Mouse (Mus musculus) v-Abl transformed pro-B cells (cell line): ENCODE measurements around the gene Rheb.
"Not testable (repeated sequence)": the region's sequence is repeated elsewhere in the genome, so short reads cannot be mapped to it uniquely, and the experiment has no call there.

ENCODE experiments used
- in situ Hi-C, 2 experiments: fragments of 400-800 bp; cut with MboI; formaldehyde crosslinking; loops; one replicate each; pipeline ENCODE4 v1.15.1; 2025; ENCODE audit not compliant: unreplicated experiment in 2 of 2

Rheb gene

GRCm38 (mm10) chr5:24800416-24800815 is 42.0 kb downstream of the Rheb start:
- in situ Hi-C loops = no loop called here

GRCm38 (mm10) chr5:24798639-24799038 is 43.8 kb downstream of the Rheb start:
- in situ Hi-C loops = no loop called here

DNA sequence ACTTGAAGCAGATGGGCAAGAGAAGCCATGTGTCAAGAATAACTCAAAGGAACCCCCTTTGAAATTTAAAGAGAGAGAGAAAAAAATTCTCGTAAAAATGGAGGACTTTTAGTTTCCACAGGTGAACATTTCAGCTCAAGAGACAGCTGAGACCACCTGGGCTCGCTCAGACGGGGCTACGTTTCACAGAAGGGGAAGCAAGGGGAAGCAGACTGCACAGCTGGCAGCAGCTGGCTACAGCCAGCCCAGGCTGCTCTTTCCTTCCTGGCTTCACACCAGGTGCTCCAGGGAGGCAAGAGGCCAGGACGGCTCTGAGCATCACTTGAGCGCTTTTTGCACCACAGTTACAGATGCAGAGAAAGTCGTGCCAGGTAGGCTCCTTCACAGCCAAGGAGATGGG is 44.6 kb downstream of the Rheb start:
- in situ Hi-C loops = no loop called here

- in situ Hi-C loops = no loop called here
Measured at GRCm38 (mm10) chr5:24792961-24793360, 49.5 kb downstream of the Rheb start.

DNA sequence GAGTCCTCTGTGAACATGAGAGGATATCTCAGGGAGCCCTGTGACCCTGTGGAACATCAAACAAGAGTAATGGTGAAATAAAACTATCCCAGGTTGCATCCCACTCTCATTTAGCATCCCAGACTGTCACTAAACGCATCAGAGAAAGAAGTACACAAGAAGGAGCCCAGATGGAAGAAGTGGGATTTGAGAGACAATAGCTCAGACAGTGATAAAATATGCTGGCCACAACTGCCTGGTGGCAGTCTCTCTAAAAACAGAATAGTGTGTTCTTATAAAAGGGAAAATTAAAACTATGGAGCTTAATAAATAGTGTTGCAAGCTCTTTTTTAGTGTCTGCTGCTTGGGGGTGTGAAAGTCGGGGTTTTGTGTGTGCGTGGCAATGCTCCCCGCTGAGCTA is 59.5 kb downstream of the Rheb start:
- in situ Hi-C loops = loop anchor here (5.0 to 10.0 kb wide), 2 partner anchors 111 to 222 kb away; no protein-coding TSS in a partner anchor

- in situ Hi-C loops = loop anchor here (5.0 to 10.0 kb wide), 2 partner anchors 109 to 224 kb away; no protein-coding TSS in a partner anchor
Measured at GRCm38 (mm10) chr5:24781048-24781447, 61.4 kb downstream of the Rheb start.

- in situ Hi-C loops = loop anchor here (5.0 to 10.0 kb wide), 2 partner anchors 108 to 225 kb away; no protein-coding TSS in a partner anchor
Measured at GRCm38 (mm10) chr5:24779881-24780512, 62.4 kb downstream of the Rheb start.

- in situ Hi-C loops = no loop called here
Measured at GRCm38 (mm10) chr5:24779321-24779720, 63.1 kb downstream of the Rheb start.

GRCm38 (mm10) chr5:24778843-24779140 is 63.6 kb downstream of the Rheb start:
- in situ Hi-C loops = no loop called here

DNA sequence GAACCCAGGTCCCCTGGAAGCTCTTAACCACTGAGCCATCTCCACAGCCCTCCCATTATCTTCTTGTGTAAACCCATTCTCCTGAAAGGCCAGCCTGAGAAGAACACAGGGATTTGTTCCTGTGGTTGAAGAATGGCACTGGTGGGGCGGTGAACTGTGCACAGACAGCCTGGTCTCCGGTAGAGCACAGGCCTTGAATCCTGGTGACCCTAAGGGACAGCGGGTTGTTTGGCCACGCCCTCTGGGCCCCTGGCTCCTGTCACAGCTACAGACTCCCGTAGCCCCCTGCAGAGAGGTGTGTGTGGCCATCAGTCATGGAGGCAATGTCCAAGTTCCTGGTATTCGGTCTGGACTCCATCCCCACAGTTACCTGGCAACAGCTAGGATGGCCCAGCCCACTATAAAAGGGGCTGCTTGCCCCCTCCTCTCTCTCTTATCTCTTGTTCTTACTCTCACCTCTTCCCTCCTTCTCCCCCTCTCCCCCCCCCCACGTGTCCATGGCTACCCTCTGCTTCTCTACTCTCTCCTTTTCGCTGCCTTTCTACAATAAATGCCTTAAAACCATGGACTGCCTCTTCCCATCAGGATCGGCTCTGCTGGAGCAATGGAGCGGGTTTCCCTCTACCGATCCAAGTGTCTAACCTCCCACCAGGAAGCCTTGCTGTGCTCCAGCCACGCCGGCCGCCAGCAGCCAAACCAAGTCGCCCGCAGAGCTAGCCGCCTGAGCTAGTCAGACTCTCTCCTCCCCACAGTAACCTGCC is 64.2 kb downstream of the Rheb start:
- in situ Hi-C loops = no loop called here

DNA sequence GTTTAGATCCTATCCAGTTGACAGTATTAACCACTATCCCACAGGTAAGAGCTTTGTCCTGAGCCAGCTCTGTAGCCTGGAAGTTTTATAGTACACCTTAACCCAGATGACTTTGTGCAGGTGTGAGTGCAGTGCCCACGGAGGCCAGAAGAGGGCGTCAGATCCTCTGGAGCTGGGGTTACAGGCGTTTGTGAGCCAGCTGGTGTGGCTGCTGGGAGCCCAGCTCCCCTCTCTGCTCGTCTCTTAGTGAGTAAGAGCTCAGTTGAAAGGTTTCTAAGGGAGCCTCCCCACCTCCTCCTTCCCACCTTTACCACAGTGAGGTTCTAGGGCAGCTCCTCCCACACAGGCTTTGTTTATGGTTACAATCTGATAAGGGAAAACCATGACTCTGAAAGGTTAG is 65.7 kb downstream of the Rheb start:
- in situ Hi-C loops = no loop called here

GRCm38 (mm10) chr5:24774549-24774948 is 67.9 kb downstream of the Rheb start:
- in situ Hi-C loops = not testable (repeated sequence)

DNA sequence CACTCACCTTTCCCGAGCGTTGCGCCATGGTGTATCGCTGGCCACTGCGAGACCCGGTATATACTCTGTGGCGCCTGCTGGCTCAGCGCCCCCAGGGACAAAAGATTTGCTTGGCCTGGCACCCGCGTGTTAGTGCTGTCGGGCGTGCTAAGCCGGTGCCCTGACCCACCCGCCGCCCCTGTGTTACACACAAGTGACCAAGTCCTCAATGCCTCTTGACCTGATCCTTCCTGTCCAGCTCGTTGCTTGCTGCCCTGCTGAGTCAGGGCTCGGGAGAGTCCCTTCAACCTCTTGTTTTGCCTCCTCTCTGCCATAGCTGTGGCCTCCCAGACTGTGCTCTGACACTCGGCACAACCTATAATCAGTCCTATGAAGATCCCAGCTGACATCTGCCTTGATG is 84.6 kb downstream of the Rheb start, which contains the start of gene Crygn:
Gene Crygn, minus strand, starts transcription at position 193 of the 400 bp plus-strand sequence.
- in situ Hi-C loops = loop anchor here in 1 of 2 experiments (10.0 kb wide), 1 partner anchor 73 kb away; the partner anchor contains the start of gene Nub1

- in situ Hi-C loops = loop anchor here in 1 of 2 experiments (10.0 kb wide), 1 partner anchor 72 kb away; the partner anchor contains the start of gene Nub1
Measured at GRCm38 (mm10) chr5:24756931-24757330, 85.5 kb downstream of the Rheb start.
